Mouse (Mus musculus) hindbrain, postnatal 0 days (tissue): ENCODE results near the gene Kcnab1. TPM values are rescaled to one million over a fixed set of nuclear protein-coding genes. Genes with fewer than 3 reads are reported as not detected.
"Not testable (repeated sequence)": the region's sequence is repeated elsewhere in the genome, so short reads cannot be mapped to it uniquely, and the experiment has no call there.

Source experiments
- ATAC-seq: fragments of 200-750 bp; cut with Nextera tagmentation; 2 replicates; pipeline ENCODE4 v1.8.0; 2017; ENCODE audit warnings: mild to moderate bottlenecking, moderate TSS enrichment, moderate library complexity
- DNase-seq: peaks from one replicate; pipeline ENCODE4 v3.0.0-alpha.2; 2015; ENCODE audit warnings: low spot score
- H3K27ac ChIP-seq: fragments of 300-500 bp; sonication (generic); 2 replicates; pipeline ENCODE4 v1.5.1; 2014; ENCODE audit warnings: mild to moderate bottlenecking
- H3K27me3 ChIP-seq: fragments of 300-500 bp; sonication (generic); 2 replicates; pipeline ENCODE4 v1.6.1; 2014; ENCODE audit warnings: low read length, mixed read lengths; ENCODE audit not compliant: insufficient read depth
- H3K36me3 ChIP-seq: fragments of 300-500 bp; sonication (generic); 2 replicates; pipeline ENCODE4 v1.6.1; 2014; ENCODE audit warnings: low read length, mixed read lengths; ENCODE audit not compliant: insufficient read depth
- H3K4me1 ChIP-seq: fragments of 300-500 bp; sonication (generic); 2 replicates; pipeline ENCODE4 v1.6.1; 2014; ENCODE audit warnings: antibody characterized with exemption, low read length, mixed read lengths; ENCODE audit not compliant: insufficient read depth
- H3K4me2 ChIP-seq: fragments of 300-500 bp; sonication (generic); 2 replicates; pipeline ENCODE4 v1.6.1; 2014; ENCODE audit warnings: low read depth, mild to moderate bottlenecking, low read length, moderate library complexity, mixed read lengths
- H3K4me3 ChIP-seq: fragments of 300-500 bp; sonication (generic); 2 replicates; pipeline ENCODE4 v1.5.1; 2014; ENCODE audit warnings: low read length
- H3K9ac ChIP-seq: fragments of 300-500 bp; sonication (generic); replicated peaks from 2 replicates; pipeline ENCODE4 v1.6.1; 2014; ENCODE audit warnings: mild to moderate bottlenecking, low read length, moderate library complexity, mixed read lengths
- H3K9me3 ChIP-seq: fragments of 300-500 bp; sonication (generic); 2 replicates; pipeline ENCODE4 v1.6.1; 2016; ENCODE audit warnings: low read length, mixed read lengths
- CTCF ChIP-seq: IDR thresholded peaks from 2 replicates; pipeline ENCODE4 v1.5.1; 2016; ENCODE audit warnings: antibody characterized with exemption, control low read depth, low read depth
- WGBS: fragments of 180-500 bp; shearing (Covaris S2); extraction: QIAGEN DNeasy Blood & Tissue Kit; methylation state at CpG from one replicate; pipeline ENCODE4 v1.1.7; 2014; 5-methylcytosine and 5-hydroxymethylcytosine counted together
- polyA plus RNA-seq: library from polyadenylated mRNA; unstranded; fragments of >200 nt; fragmentation: Nextera tagmentation; extraction: Ambion mirVana; gene quantifications from 2 replicates; pipeline ENCODE4 v1.2.1, GENCODE M21; 2015
- total RNA-seq: library from RNA; depleted of rRNA; stranded (reverse); fragments of >200 nt; gene quantifications from 2 replicates; pipeline ENCODE4 v1.2.3, GENCODE M21; 2014

Gene Kcnab1
- total and polyA plus RNA-seq, 2 experiments from 2014 or later: 6.3 to 11.3 TPM

- peak overlapping the region; percentile 79 for H3K4me2 ChIP-seq
- no peaks in the 10 kb centered on the region for H3K9me3 ChIP-seq
- no peak for ATAC-seq
- peaks cover 6% of the 10 kb centered on the region; the same call in 1 of the 2 replicates for H3K4me1 ChIP-seq
- H3K9ac ChIP-seq: peak overlapping the region; percentile 86
- H3K27me3 ChIP-seq: no peaks in the 10 kb centered on the region
- no peak for TF ChIP-seq CTCF
- peak overlapping the region; percentile 83 for H3K4me3 ChIP-seq
- DNase-seq: no peak
- 44% methylated on average over 6 of the region's 6 CpGs for WGBS
- H3K36me3 ChIP-seq: peaks cover 27% of the 10 kb centered on the region; the same call in 1 of the 2 replicates
- peak overlapping the region; percentile 91 for H3K27ac ChIP-seq
These were observed 282.1 kb downstream of the Kcnab1 start for GRCm38 (mm10) chr3:65391222-65391783.

GRCm38 (mm10) chr3:65391784-65392420 lies 282.7 kb downstream of the Kcnab1 start:
- Histone ChIP-seq H3K36me3 (peaks cover 21% of the 10 kb centered on the region; the same call in 1 of the 2 replicates), H3K9me3 (no peaks in the 10 kb centered on the region), H3K4me1 (peaks cover 6% of the 10 kb centered on the region; the same call in 1 of the 2 replicates), H3K4me3 (peak overlapping the region; percentile 83), H3K27ac (peak overlapping the region; percentile 91), H3K9ac (peak overlapping the region; percentile 86), H3K27me3 (no peaks in the 10 kb centered on the region), H3K4me2 (peak overlapping the region; percentile 79)
- DNase-seq (peak; percentile 63), ATAC-seq (peak; percentile 75)
- TF ChIP-seq CTCF: no peak; the same call in 1 of the 2 replicates
- WGBS: under 1% methylated on average over 35 of the region's 37 CpGs

- WGBS: under 1% methylated on average over 36 of the region's 36 CpGs
- TF ChIP-seq CTCF: no peak
- DNase-seq (peak; percentile 99), ATAC-seq (peak; percentile 100)
- Histone ChIP-seq H3K27me3 (no peaks in the 10 kb centered on the region), H3K4me2 (peak within 1 kb of the TSS; percentile 79), H3K4me3 (peak within 1 kb of the TSS; percentile 83), H3K36me3 (peaks cover 16% of the 10 kb centered on the region; the same call in 1 of the 2 replicates), H3K27ac (peak within 1 kb of the TSS; percentile 91), H3K9me3 (no peaks in the 10 kb centered on the region), H3K9ac (peak within 1 kb of the TSS; percentile 86), H3K4me1 (peaks cover 6% of the 10 kb centered on the region; the same call in 1 of the 2 replicates)
These were observed 283.2 kb downstream of the Kcnab1 start, which contains the start of gene Ssr3 for GRCm38 (mm10) chr3:65392421-65392817. Ssr3 (minus strand) TSS chr3:65392623.

GRCm38 (mm10) chr3:65395111-65395510 lies 285.9 kb downstream of the Kcnab1 start:
- not testable (repeated sequence) for ATAC-seq, H3K9ac ChIP-seq
- WGBS: 92% methylated on average over 1 of the region's 1 CpGs

GRCm38 (mm10) chr3:65396835-65397504 lies 287.8 kb downstream of the Kcnab1 start:
- TF ChIP-seq CTCF: no peak
- Histone ChIP-seq H3K9me3 (no peaks in the 10 kb centered on the region), H3K36me3 (no peaks in the 10 kb centered on the region), H3K9ac (no peak overlapping the region), H3K27me3 (no peaks in the 10 kb centered on the region), H3K27ac (no peak overlapping the region), H3K4me1 (no peaks in the 10 kb centered on the region), H3K4me3 (no peak overlapping the region), H3K4me2 (no peak overlapping the region)
- DNase-seq (no peak), ATAC-seq (no peak)
- 89% methylated on average over 4 of the region's 4 CpGs for WGBS

More at GRCm38 (mm10) chr3:65395111-65395510, 285.9 kb downstream of the Kcnab1 start:
- not testable (repeated sequence) for H3K9me3 ChIP-seq, DNase-seq, H3K4me3 ChIP-seq, H3K4me1 ChIP-seq, H3K27ac ChIP-seq, H3K27me3 ChIP-seq, H3K36me3 ChIP-seq, H3K4me2 ChIP-seq

- Histone ChIP-seq H3K9me3 (no peaks in the 10 kb centered on the region), H3K9ac (no peak overlapping the region), H3K4me1 (no peaks in the 10 kb centered on the region), H3K4me3 (no peak overlapping the region), H3K4me2 (no peak overlapping the region), H3K27me3 (no peaks in the 10 kb centered on the region), H3K36me3 (no peaks in the 10 kb centered on the region), H3K27ac (no peak overlapping the region)
- ATAC-seq: no peak
- no peak for DNase-seq
- no peak for TF ChIP-seq CTCF
- 92% methylated on average over 3 of the region's 3 CpGs for WGBS
These were observed 288.4 kb downstream of the Kcnab1 start for GRCm38 (mm10) chr3:65397566-65397965.
